Mouse (Mus musculus): ENCODE data around the gene Hoxa13.

The Hoxa13 gene

GRCm38 (mm10) chr6:52215070-52215469, 45.6 kb downstream of the Hoxa13 start:
- in situ Hi-C loops (cut with MboI; ENCODE audit: low sequenced_read_pairs) = loop anchor here (25.0 kb wide), 1 partner anchor 353 kb away; no protein-coding TSS in a partner anchor

DNA sequence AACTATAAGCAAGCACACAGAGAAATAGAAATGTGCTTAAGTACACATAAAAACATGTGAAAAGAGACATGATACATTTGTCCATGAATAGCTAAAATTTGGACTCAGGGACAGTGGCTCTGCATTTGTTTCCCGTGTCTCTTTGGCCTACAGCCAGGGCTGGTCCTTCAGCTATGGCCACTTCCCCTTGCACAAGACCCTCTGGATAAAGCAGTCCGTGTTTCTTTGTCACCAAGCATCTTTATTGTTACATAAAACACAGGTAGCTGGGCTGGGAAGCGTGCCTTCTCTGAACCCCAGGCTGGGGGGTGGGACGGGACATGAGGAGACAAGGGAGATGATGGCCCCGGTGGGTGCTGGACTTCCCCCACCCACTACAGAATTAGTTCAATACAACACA, 46.4 kb downstream of the Hoxa13 start:
- in situ Hi-C loops (cut with MboI; ENCODE audit: low sequenced_read_pairs) = loop anchor here (25.0 kb wide), 1 partner anchor 352 kb away; no protein-coding TSS in a partner anchor

DNA sequence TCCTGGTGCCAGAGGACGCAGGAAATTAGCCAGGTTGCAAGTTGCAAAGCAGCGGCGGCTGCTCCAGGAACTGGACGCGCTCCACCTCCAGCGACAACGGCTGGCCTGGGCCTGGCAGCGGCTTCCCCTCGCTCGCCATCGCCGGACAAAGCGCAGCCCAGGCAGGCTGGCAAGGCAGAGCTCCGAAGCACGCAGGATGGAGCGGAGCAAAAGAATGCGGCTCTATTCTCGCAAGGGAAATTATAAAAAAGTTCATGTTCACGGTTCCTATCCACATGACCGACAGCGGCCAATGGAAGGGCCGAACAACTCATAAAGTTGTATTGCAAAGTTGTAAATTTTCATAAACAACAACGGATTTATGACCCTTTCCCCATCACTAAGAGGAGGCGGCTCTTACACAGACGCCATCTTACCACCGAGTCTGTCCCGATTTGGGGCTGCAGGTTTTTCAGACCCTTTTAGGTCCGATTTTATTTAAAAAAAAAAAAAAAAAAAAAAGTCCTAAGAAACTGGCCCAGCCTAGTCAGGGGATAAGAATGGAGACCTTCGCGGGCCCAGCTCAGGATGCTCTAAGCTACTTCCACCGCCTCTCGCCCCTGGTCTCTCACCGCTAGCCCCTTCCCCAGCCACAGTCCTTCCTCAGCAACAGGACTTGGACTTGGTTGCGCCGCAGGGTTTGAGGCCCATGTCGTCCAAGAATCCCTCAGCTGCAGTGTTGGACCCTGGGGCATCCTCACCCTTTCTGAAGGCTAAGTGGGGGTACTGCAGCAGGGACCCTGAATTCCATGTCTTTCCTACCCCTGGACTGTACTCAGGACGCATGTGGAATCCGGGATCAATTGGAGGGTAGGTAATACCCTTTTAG, 47.3 kb downstream of the Hoxa13 start, which contains the start of the genes Hoxa3 and Gm28308:
Hoxa3 (minus strand) TSS at position 218 of the 868 bp plus-strand sequence.
Gm28308 (minus strand) TSS at position 221 of the 868 bp plus-strand sequence.
- in situ Hi-C loops (cut with MboI; ENCODE audit: low sequenced_read_pairs) = loop anchor here (25.0 kb wide), 1 partner anchor 351 kb away; no protein-coding TSS in a partner anchor

- in situ Hi-C loops (cut with MboI; ENCODE audit: low sequenced_read_pairs) = loop anchor here (25.0 kb wide), 1 partner anchor 350 kb away; no protein-coding TSS in a partner anchor
Measured at GRCm38 (mm10) chr6:52212556-52213118, 48.0 kb downstream of the Hoxa13 start.

GRCm38 (mm10) chr6:52211961-52212360, 48.7 kb downstream of the Hoxa13 start:
- in situ Hi-C loops (cut with MboI; ENCODE audit: low sequenced_read_pairs) = loop anchor here (25.0 kb wide), 1 partner anchor 350 kb away; no protein-coding TSS in a partner anchor

GRCm38 (mm10) chr6:52211170-52211935, 49.3 kb downstream of the Hoxa13 start:
- in situ Hi-C loops (cut with MboI; ENCODE audit: low sequenced_read_pairs) = loop anchor here (25.0 kb wide), 1 partner anchor 349 kb away; no protein-coding TSS in a partner anchor

DNA sequence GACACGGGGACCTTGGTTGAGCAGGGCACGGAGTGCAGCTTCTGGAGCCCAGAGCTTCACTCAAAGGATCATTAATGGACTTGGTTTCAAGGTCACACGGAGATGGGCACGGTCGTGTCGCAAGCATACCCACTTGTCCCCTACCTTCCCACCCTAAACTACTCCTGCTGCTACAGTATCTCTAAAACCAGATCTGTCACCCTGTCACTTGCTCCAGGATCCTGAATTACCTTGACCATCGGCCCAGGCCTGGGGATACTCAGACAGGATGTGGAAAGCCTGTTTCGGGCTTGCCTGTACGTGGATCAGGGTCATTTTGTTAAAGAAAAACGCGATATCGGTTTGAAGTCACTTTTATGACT, 51.0 kb downstream of the Hoxa13 start:
- in situ Hi-C loops (cut with MboI; ENCODE audit: low sequenced_read_pairs) = loop anchor here (25.0 kb wide), 1 partner anchor 347 kb away; no protein-coding TSS in a partner anchor

DNA sequence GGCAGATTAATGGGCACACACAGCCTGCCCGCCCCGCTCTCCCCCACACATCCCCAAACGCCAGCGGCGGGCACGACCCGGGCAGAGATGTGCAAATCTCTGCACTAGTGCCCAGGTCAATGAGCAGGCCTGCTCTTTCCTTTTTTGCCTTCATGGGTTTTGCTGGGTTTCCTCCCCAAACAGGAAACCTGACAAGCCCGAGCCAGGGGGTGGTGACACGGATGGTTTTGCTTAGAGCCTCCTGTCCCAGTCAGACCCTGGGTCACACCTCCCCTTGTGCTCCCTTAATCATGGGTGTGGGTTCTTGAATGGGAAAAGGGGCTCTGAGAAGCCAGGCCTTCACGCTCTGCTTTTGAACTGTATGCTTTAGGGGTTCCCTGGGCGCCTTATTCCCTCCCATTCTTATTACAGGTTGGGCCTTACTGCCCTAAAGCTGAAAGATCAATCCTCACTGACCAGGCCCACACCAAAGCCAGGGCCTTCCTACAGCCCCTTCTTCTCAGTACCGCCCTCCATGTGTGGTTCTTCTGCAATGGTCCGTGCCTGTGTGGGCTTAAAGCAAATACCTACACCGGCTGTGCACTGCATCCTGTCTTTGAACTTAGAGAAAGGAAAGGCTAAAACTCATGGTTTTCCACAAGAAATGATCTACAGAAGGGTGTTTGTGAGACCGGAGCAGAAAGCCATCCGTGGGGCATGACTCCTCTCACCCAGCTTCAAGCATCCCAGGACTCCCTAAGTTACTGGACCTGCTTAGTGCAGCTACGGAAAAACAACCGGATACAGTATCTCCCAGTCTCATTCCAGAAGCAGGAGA, 51.6 kb downstream of the Hoxa13 start:
- in situ Hi-C loops (cut with MboI; ENCODE audit: low sequenced_read_pairs) = loop anchor here (25.0 kb wide), 1 partner anchor 347 kb away; no protein-coding TSS in a partner anchor

GRCm38 (mm10) chr6:52208072-52208867, 52.4 kb downstream of the Hoxa13 start, which contains the start of gene Hoxa6:
Gene Hoxa6 (minus strand): TSS chr6:52208722.
- in situ Hi-C loops (cut with MboI; ENCODE audit: low sequenced_read_pairs) = loop anchor here (25.0 kb wide), 1 partner anchor 346 kb away; no protein-coding TSS in a partner anchor

All from CH12F3 (cell line).